Mouse (Mus musculus) left cerebral cortex, postnatal 14 days (tissue): ENCODE measurements around the gene Snrnp70. TPM values are rescaled to one million over a fixed set of nuclear protein-coding genes. Genes with fewer than 3 reads are reported as not detected.

Experiments
- DNase-seq, 2 experiments: peaks; one replicate each; pipeline ENCODE4 v3.0.0; 2021 to 2022; ENCODE audit warnings: low spot score in 2 of 2, mixed read lengths in 1 of 2
- intact Hi-C: fragments of 180-260 bp; cut with DNase I; formaldehyde crosslinking; loops from one replicate; pipeline ENCODE4 v1.15.1; 2025
- total RNA-seq, 2 experiments: library from RNA; stranded (reverse); gene quantifications; 2 replicates each; pipeline ENCODE4 v1.2.3; 2021

Snrnp70 gene
- total RNA-seq, 2 experiments from 2014 or later = 373 to 398 TPM

- intact Hi-C loops = loop anchor here (5.0 kb wide), 1 partner anchor 36 kb away; no protein-coding TSS in a partner anchor
- no peak for DNase-seq
These were observed 52.0 kb downstream of the Snrnp70 start for GRCm38 (mm10) chr7:45343543-45343942.

GRCm38 (mm10) chr7:45342081-45342480 is 53.5 kb downstream of the Snrnp70 start:
- intact Hi-C loops = loop anchor here (5.0 kb wide), 1 partner anchor 35 kb away; no protein-coding TSS in a partner anchor
- no peak for DNase-seq

GRCm38 (mm10) chr7:45341303-45341702 is 54.2 kb downstream of the Snrnp70 start:
- intact Hi-C loops = loop anchor here (5.0 kb wide), 1 partner anchor 34 kb away; no protein-coding TSS in a partner anchor
- DNase-seq = peak; percentile 83 to 96

- no peak for DNase-seq
- intact Hi-C loops = loop anchor here (5.0 kb wide), 1 partner anchor 33 kb away; no protein-coding TSS in a partner anchor
These were observed 54.9 kb downstream of the Snrnp70 start for GRCm38 (mm10) chr7:45340669-45341068.

GRCm38 (mm10) chr7:45340066-45340442 is 55.5 kb downstream of the Snrnp70 start:
- intact Hi-C loops = loop anchor here (5.0 kb wide), 1 partner anchor 33 kb away; no protein-coding TSS in a partner anchor
- no peak for DNase-seq

GRCm38 (mm10) chr7:45339410-45340065 is 56.0 kb downstream of the Snrnp70 start:
- intact Hi-C loops = loop anchor here (5.0 kb wide), 1 partner anchor 32 kb away; no protein-coding TSS in a partner anchor
- DNase-seq = no peak

GRCm38 (mm10) chr7:45338161-45338911 is 57.2 kb downstream of the Snrnp70 start:
- DNase-seq = no peak
- intact Hi-C loops = no loop called here

GRCm38 (mm10) chr7:45337469-45337868 is 58.1 kb downstream of the Snrnp70 start:
- no peak for DNase-seq
- intact Hi-C loops = no loop called here

GRCm38 (mm10) chr7:45336319-45336718 is 59.2 kb downstream of the Snrnp70 start:
- intact Hi-C loops = no loop called here
- DNase-seq = no peak

- intact Hi-C loops = no loop called here
- DNase-seq = no peak
These were observed 60.5 kb downstream of the Snrnp70 start, which contains the start of gene Hrc for GRCm38 (mm10) chr7:45335056-45335455. TSS of gene Hrc (plus strand) at chr7:45335290.

- no peak for DNase-seq
- intact Hi-C loops = no loop called here
These were observed 60.9 kb downstream of the Snrnp70 start for GRCm38 (mm10) chr7:45334605-45335004.

GRCm38 (mm10) chr7:45333431-45333982 is 62.0 kb downstream of the Snrnp70 start, which contains the start of gene Trpm4:
TSS of gene Trpm4 (minus strand) at chr7:45333780.
- peak; percentile 66 to 75 for DNase-seq
- intact Hi-C loops = no loop called here

GRCm38 (mm10) chr7:45332685-45333425 is 62.7 kb downstream of the Snrnp70 start:
- no peak for DNase-seq
- intact Hi-C loops = no loop called here

GRCm38 (mm10) chr7:45331502-45331901 is 64.0 kb downstream of the Snrnp70 start:
- no peak for DNase-seq
- intact Hi-C loops = no loop called here

- no peak for DNase-seq
These were observed 66.6 kb downstream of the Snrnp70 start for GRCm38 (mm10) chr7:45328841-45329475.

More at GRCm38 (mm10) chr7:45328841-45329475, 66.6 kb downstream of the Snrnp70 start:
- intact Hi-C loops = no loop called here
